Mouse (Mus musculus) ES-E14 (cell line): ENCODE measurements around the gene Zfyve9. TPM values are rescaled to one million over a fixed set of nuclear protein-coding genes. Genes with fewer than 3 reads are reported as not detected.
A peak's percentile ranks its signal among the peaks of the same experiment; 100 is the strongest.

Experiments
- DNase-seq: peaks from one replicate; pipeline ENCODE4 v3.0.0-alpha.2; 2013; ENCODE audit warnings: low read depth, low spot score
- H3K27ac ChIP-seq: 2 replicates; pipeline ENCODE4 v1.5.1; 2012; ENCODE audit warnings: low read depth, mild to moderate bottlenecking, low read length, moderate library complexity, mixed read lengths; ENCODE audit not compliant: poor library complexity, insufficient read depth, severe bottlenecking
- H3K36me3 ChIP-seq: 2 replicates; pipeline ENCODE4 v1.6.1; 2012; ENCODE audit warnings: mild to moderate bottlenecking, low read length, moderate library complexity, mixed read lengths; ENCODE audit not compliant: control insufficient read depth, poor library complexity, insufficient read depth, severe bottlenecking
- H3K4me1 ChIP-seq, 2 experiments: fragments of 150-350 bp in 1 of 2; sonication (generic) in 1 of 2; 2 replicates each; pipeline ENCODE4 v1.6.1; 2012; ENCODE audit warnings: low read length in 2 of 2, mild to moderate bottlenecking in 1 of 2, mixed read lengths in 1 of 2; ENCODE audit not compliant: control insufficient read depth in 2 of 2, insufficient read depth in 2 of 2, poor library complexity in 1 of 2
- H3K4me3 ChIP-seq, 2 experiments: fragments of 150-350 bp in 1 of 2; sonication (generic) in 1 of 2; 2 replicates each; pipeline ENCODE4 v1.5.1; 2012; ENCODE audit warnings: low read length in 2 of 2, low read depth in 1 of 2, mild to moderate bottlenecking in 1 of 2, mixed read lengths in 1 of 2; ENCODE audit not compliant: insufficient read depth in 1 of 2, poor library complexity in 1 of 2, severe bottlenecking in 1 of 2
- H3K9ac ChIP-seq: 2 replicates; pipeline ENCODE4 v1.6.1; 2012; ENCODE audit warnings: low read depth, mild to moderate bottlenecking, low read length, mixed read lengths; ENCODE audit not compliant: poor library complexity, insufficient read depth, severe bottlenecking
- H3K9me3 ChIP-seq: fragments of 150-350 bp; sonication (generic); 2 replicates; pipeline ENCODE4 v1.6.1; 2012; ENCODE audit warnings: low read depth, mild to moderate bottlenecking, low read length; ENCODE audit not compliant: control insufficient read depth, insufficient read depth
- CHD2 ChIP-seq: IDR thresholded peaks from 2 replicates; pipeline ENCODE4 v1.6.1; 2014; ENCODE audit warnings: mild to moderate bottlenecking, low read depth, low read length, inconsistent platforms
- HCFC1 ChIP-seq: IDR thresholded peaks from 2 replicates; pipeline ENCODE4 v1.6.1; 2012; ENCODE audit warnings: low read length, inconsistent platforms, borderline replicate concordance; ENCODE audit not compliant: insufficient read depth
- MAFK ChIP-seq: IDR thresholded peaks from 2 replicates; pipeline ENCODE4 v1.6.1; 2014; ENCODE audit warnings: mild to moderate bottlenecking, low read depth, low read length, inconsistent platforms; ENCODE audit not compliant: insufficient read depth
- ZC3H11A ChIP-seq: IDR thresholded peaks from 2 replicates; pipeline ENCODE4 v1.6.1; 2012; ENCODE audit warnings: low read depth, mild to moderate bottlenecking, inconsistent platforms, low read length, borderline replicate concordance
- ZNF384 ChIP-seq: IDR thresholded peaks from 2 replicates; pipeline ENCODE4 v1.6.1; 2012; ENCODE audit warnings: low read depth, low read length, inconsistent platforms
- in situ Hi-C, 2 experiments: fragments of 600-800 bp; cut with MboI; formaldehyde crosslinking; loops; one replicate each; pipeline ENCODE4 v1.15.1; 2025; ENCODE audit warnings: low sequenced_read_pairs in 2 of 2, inconsistent platforms in 1 of 2; ENCODE audit not compliant: unreplicated experiment in 2 of 2
- total RNA-seq: library from RNA; depleted of rRNA; stranded (reverse); fragments of 300-350 nt; gene quantifications from 2 replicates; pipeline ENCODE4 v1.2.3, GENCODE M21; 2012; rRNA removed

The Zfyve9 gene
- 7.8 and 8.7 TPM in 2 replicates for total RNA-seq

GRCm38 (mm10) chr4:108780057-108780863 is at the start of gene Zfyve9:
Gene Zfyve9 (minus strand): TSS chr4:108780798.
- Histone ChIP-seq H3K4me3 (peak within 1 kb of the TSS; percentile 83 to 89), H3K27ac (peak within 1 kb of the TSS; percentile 6; the same call in 1 of the 2 replicates), H3K9ac (peak within 1 kb of the TSS; percentile 94), H3K36me3 (no peaks in the 10 kb centered on the region), H3K4me1 (peaks cover 0 to 3% of the 10 kb centered on the region in 2 experiments; a peak in 1 of 4 replicates), H3K9me3 (no peaks in the 10 kb centered on the region)
- TF ChIP-seq HCFC1 (0 out of 2 replicates have a peak, but pooled peaks have one; percentile 39), ZNF384 (no peak), CHD2 (no peak)
- peak; percentile 30 for DNase-seq
- in situ Hi-C loops: no loop called here

DNA sequence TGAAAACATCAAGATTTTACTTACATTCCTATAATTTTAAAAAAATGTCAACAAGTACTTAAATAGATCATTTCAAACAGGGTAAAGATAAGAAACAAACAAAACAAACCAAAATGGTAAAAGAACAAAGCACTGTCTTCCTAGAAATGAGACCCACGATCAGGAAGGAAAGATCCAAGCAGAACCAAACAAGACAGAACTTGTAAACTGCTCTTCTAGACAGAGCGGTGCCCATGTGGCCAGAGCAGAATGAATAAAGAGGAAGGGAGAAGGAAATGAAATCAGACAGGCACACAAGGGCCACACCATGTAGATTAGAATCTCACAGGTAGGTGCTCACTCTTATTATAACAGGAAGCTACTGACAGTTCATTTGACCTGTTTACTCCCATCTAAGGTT is 46.0 kb upstream of the Zfyve9 start:
- peaks cover 6% of the 10 kb centered on the region for H3K36me3 ChIP-seq
- no peak for DNase-seq
- TF ChIP-seq ZNF384 (no peak), CHD2 (no peak), HCFC1 (no peak), MAFK (no peak), ZC3H11A (no peak)
- H3K9me3 ChIP-seq: no peaks in the 10 kb centered on the region
- H3K4me3 ChIP-seq: no peak overlapping the region
- H3K9ac ChIP-seq: no peak overlapping the region
- peaks cover 0 to 5% of the 10 kb centered on the region in 2 experiments; a peak in 1 of 4 replicates for H3K4me1 ChIP-seq
- H3K27ac ChIP-seq: no peak overlapping the region
- in situ Hi-C loops: no loop called here

- in situ Hi-C loops: no loop called here
- no peak for DNase-seq
- H3K4me1 ChIP-seq: peaks cover 0 to 2% of the 10 kb centered on the region in 2 experiments; a peak in 1 of 4 replicates
- H3K36me3 ChIP-seq: peaks cover 6% of the 10 kb centered on the region
- no peaks in the 10 kb centered on the region for H3K9me3 ChIP-seq
- no peak overlapping the region for H3K4me3 ChIP-seq
- no peak overlapping the region for H3K27ac ChIP-seq
- TF ChIP-seq HCFC1 (no peak), MAFK (no peak), CHD2 (no peak), ZNF384 (no peak), ZC3H11A (no peak)
- no peak overlapping the region for H3K9ac ChIP-seq
Observed at GRCm38 (mm10) chr4:108826096-108826495, 45.5 kb upstream of the Zfyve9 start.

DNA sequence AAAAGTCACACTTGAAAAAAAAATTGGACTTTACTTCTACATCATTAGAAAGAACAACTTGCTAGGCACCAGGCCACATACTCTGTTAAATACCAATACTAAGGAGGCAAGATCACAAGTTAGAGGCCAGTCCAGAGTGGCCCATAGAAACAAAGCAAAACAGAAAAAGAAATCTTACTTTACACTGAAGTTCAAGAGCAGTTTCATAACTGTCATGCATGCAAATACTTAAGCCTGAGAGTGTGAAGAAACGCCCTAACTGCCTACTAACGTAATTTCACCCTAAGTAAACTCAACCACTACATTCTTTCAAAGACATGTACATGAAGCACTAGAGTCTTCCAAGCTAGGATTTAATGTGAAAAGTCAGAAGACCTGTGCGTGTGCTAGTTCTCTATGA is 45.1 kb upstream of the Zfyve9 start:
- Histone ChIP-seq H3K4me1 (no peaks in the 10 kb centered on the region), H3K4me3 (no peak overlapping the region), H3K9me3 (no peaks in the 10 kb centered on the region), H3K27ac (no peak overlapping the region), H3K9ac (no peak overlapping the region), H3K36me3 (peaks cover 6% of the 10 kb centered on the region)
- in situ Hi-C loops: no loop called here
- TF ChIP-seq MAFK (no peak), ZC3H11A (no peak), CHD2 (no peak)
- DNase-seq: no peak

GRCm38 (mm10) chr4:108811550-108811949 is 31.0 kb upstream of the Zfyve9 start:
- Histone ChIP-seq H3K4me1 (no peaks in the 10 kb centered on the region), H3K9me3 (no peaks in the 10 kb centered on the region), H3K36me3 (no peaks in the 10 kb centered on the region), H3K27ac (no peak overlapping the region), H3K4me3 (no peak overlapping the region), H3K9ac (no peak overlapping the region)
- DNase-seq: no peak
- TF ChIP-seq MAFK (no peak), HCFC1 (no peak), ZC3H11A (no peak), ZNF384 (no peak), CHD2 (no peak)
- in situ Hi-C loops: no loop called here
